Mouse (Mus musculus): Measurements from ENCODE around the gene Dnm2. TPM values are rescaled to one million over a fixed set of nuclear protein-coding genes. Genes with fewer than 3 reads are reported as not detected.
A peak's percentile ranks its signal among the peaks of the same experiment; 100 is the strongest.

Dnm2 gene
- polyA plus RNA-seq, 1 experiment: 68.6 TPM

GRCm38 (mm10) chr9:21450270-21450669 is 25.6 kb downstream of the Dnm2 start:
- TF ChIP-seq POLR2A (IDR thresholded peaks at IDR 0.05; ENCODE audit: borderline replicate concordance, insufficient read depth, low read length) (no peak), CTCF (IDR thresholded peaks at IDR 0.05; ENCODE audit: borderline replicate concordance, insufficient read depth, low read depth, low read length) (no peak)
- H3K4me1 ChIP-seq (ENCODE audit: control insufficient read depth, insufficient read depth, low read length): peaks cover 50% of the 10 kb centered on the region
- H3K4me3 ChIP-seq (replicated peaks; ENCODE audit: insufficient read depth, low read depth, low read length): no peak overlapping the region
- no peaks in the 10 kb centered on the region for H3K27me3 ChIP-seq (ENCODE audit: control insufficient read depth, insufficient read depth, low read length)
- WGBS: 80% methylated on average over 3 of the region's 3 CpGs
- DNase-seq: no peak
- H3K27ac ChIP-seq (ENCODE audit: insufficient read depth, low read length): peak overlapping the region; percentile 15; the same call in 1 of the 2 replicates

GRCm38 (mm10) chr9:21451391-21451790 is 26.7 kb downstream of the Dnm2 start:
- Histone ChIP-seq H3K4me1 (ENCODE audit: control insufficient read depth, insufficient read depth, low read length) (peaks cover 52% of the 10 kb centered on the region), H3K27ac (ENCODE audit: insufficient read depth, low read length) (no peak overlapping the region), H3K27me3 (ENCODE audit: control insufficient read depth, insufficient read depth, low read length) (no peaks in the 10 kb centered on the region), H3K4me3 (replicated peaks; ENCODE audit: insufficient read depth, low read depth, low read length) (no peak overlapping the region)
- 39% methylated on average over 8 of the region's 8 CpGs for WGBS
- DNase-seq: no peak
- TF ChIP-seq CTCF (IDR thresholded peaks at IDR 0.05; ENCODE audit: borderline replicate concordance, insufficient read depth, low read depth, low read length): no peak
- no peak for TF ChIP-seq POLR2A (IDR thresholded peaks at IDR 0.05; ENCODE audit: borderline replicate concordance, insufficient read depth, low read length)

- TF ChIP-seq CTCF (IDR thresholded peaks at IDR 0.05; ENCODE audit: borderline replicate concordance, insufficient read depth, low read depth, low read length): no peak
- TF ChIP-seq POLR2A (IDR thresholded peaks at IDR 0.05; ENCODE audit: borderline replicate concordance, insufficient read depth, low read length): no peak
- WGBS: 44% methylated on average over 8 of the region's 8 CpGs
- no peak overlapping the region for H3K27ac ChIP-seq (ENCODE audit: insufficient read depth, low read length)
- no peaks in the 10 kb centered on the region for H3K27me3 ChIP-seq (ENCODE audit: control insufficient read depth, insufficient read depth, low read length)
- H3K4me1 ChIP-seq (ENCODE audit: control insufficient read depth, insufficient read depth, low read length): peaks cover 52% of the 10 kb centered on the region
- DNase-seq: peak in 1 of 2 experiments; percentile 34
- H3K4me3 ChIP-seq (replicated peaks; ENCODE audit: insufficient read depth, low read depth, low read length): no peak overlapping the region
Observed at GRCm38 (mm10) chr9:21451870-21452269, 27.2 kb downstream of the Dnm2 start.

- Histone ChIP-seq H3K4me3 (replicated peaks; ENCODE audit: insufficient read depth, low read depth, low read length) (no peak overlapping the region), H3K27me3 (ENCODE audit: control insufficient read depth, insufficient read depth, low read length) (no peaks in the 10 kb centered on the region), H3K27ac (ENCODE audit: insufficient read depth, low read length) (peak overlapping the region; percentile 45; the same call in 1 of the 2 replicates), H3K4me1 (ENCODE audit: control insufficient read depth, insufficient read depth, low read length) (peaks cover 47% of the 10 kb centered on the region)
- WGBS: 48% methylated on average over 7 of the region's 7 CpGs
- TF ChIP-seq POLR2A (IDR thresholded peaks at IDR 0.05; ENCODE audit: borderline replicate concordance, insufficient read depth, low read length) (no peak), CTCF (IDR thresholded peaks at IDR 0.05; ENCODE audit: borderline replicate concordance, insufficient read depth, low read depth, low read length) (no peak)
- no peak for DNase-seq
Observed at GRCm38 (mm10) chr9:21453003-21453402, 28.3 kb downstream of the Dnm2 start.

- no peak for TF ChIP-seq CTCF (IDR thresholded peaks at IDR 0.05; ENCODE audit: borderline replicate concordance, insufficient read depth, low read depth, low read length)
- no peak for TF ChIP-seq POLR2A (IDR thresholded peaks at IDR 0.05; ENCODE audit: borderline replicate concordance, insufficient read depth, low read length)
- Histone ChIP-seq H3K27me3 (ENCODE audit: control insufficient read depth, insufficient read depth, low read length) (no peaks in the 10 kb centered on the region), H3K27ac (ENCODE audit: insufficient read depth, low read length) (peak overlapping the region; percentile 45; the same call in 1 of the 2 replicates), H3K4me3 (replicated peaks; ENCODE audit: insufficient read depth, low read depth, low read length) (no peak overlapping the region), H3K4me1 (ENCODE audit: control insufficient read depth, insufficient read depth, low read length) (peaks cover 44% of the 10 kb centered on the region)
- WGBS: 57% methylated on average over 2 of the region's 2 CpGs
- peak in 1 of 2 experiments; percentile 28 for DNase-seq
Observed at GRCm38 (mm10) chr9:21453459-21453858, 28.8 kb downstream of the Dnm2 start.

- H3K4me3 ChIP-seq (replicated peaks; ENCODE audit: insufficient read depth, low read depth, low read length): no peak overlapping the region
- 0 out of 2 replicates have a peak overlapping the region, but pooled peaks have one; percentile 40 for H3K27ac ChIP-seq (ENCODE audit: insufficient read depth, low read length)
- no peak for TF ChIP-seq CTCF (IDR thresholded peaks at IDR 0.05; ENCODE audit: borderline replicate concordance, insufficient read depth, low read depth, low read length)
- no peak for TF ChIP-seq POLR2A (IDR thresholded peaks at IDR 0.05; ENCODE audit: borderline replicate concordance, insufficient read depth, low read length)
- H3K4me1 ChIP-seq (ENCODE audit: control insufficient read depth, insufficient read depth, low read length): peaks cover 37% of the 10 kb centered on the region
- H3K27me3 ChIP-seq (ENCODE audit: control insufficient read depth, insufficient read depth, low read length): no peaks in the 10 kb centered on the region
- 38% methylated on average over 4 of the region's 4 CpGs for WGBS
- DNase-seq: no peak
Observed at GRCm38 (mm10) chr9:21454556-21454955, 29.8 kb downstream of the Dnm2 start.

GRCm38 (mm10) chr9:21455103-21455770 is 30.5 kb downstream of the Dnm2 start:
- no peak for DNase-seq
- 76% methylated on average over 4 of the region's 4 CpGs for WGBS
- TF ChIP-seq POLR2A (IDR thresholded peaks at IDR 0.05; ENCODE audit: borderline replicate concordance, insufficient read depth, low read length) (no peak), CTCF (IDR thresholded peaks at IDR 0.05; ENCODE audit: borderline replicate concordance, insufficient read depth, low read depth, low read length) (no peak)
- peaks cover 30% of the 10 kb centered on the region for H3K4me1 ChIP-seq (ENCODE audit: control insufficient read depth, insufficient read depth, low read length)
- no peak overlapping the region for H3K4me3 ChIP-seq (replicated peaks; ENCODE audit: insufficient read depth, low read depth, low read length)
- H3K27ac ChIP-seq (ENCODE audit: insufficient read depth, low read length): no peak overlapping the region
- no peaks in the 10 kb centered on the region for H3K27me3 ChIP-seq (ENCODE audit: control insufficient read depth, insufficient read depth, low read length)

- Histone ChIP-seq H3K4me1 (ENCODE audit: control insufficient read depth, insufficient read depth, low read length) (peaks cover 26% of the 10 kb centered on the region), H3K4me3 (replicated peaks; ENCODE audit: insufficient read depth, low read depth, low read length) (no peak overlapping the region), H3K27ac (ENCODE audit: insufficient read depth, low read length) (no peak overlapping the region), H3K27me3 (ENCODE audit: control insufficient read depth, insufficient read depth, low read length) (no peaks in the 10 kb centered on the region)
- TF ChIP-seq POLR2A (IDR thresholded peaks at IDR 0.05; ENCODE audit: borderline replicate concordance, insufficient read depth, low read length) (no peak), CTCF (IDR thresholded peaks at IDR 0.05; ENCODE audit: borderline replicate concordance, insufficient read depth, low read depth, low read length) (no peak)
- 86% methylated on average over 7 of the region's 7 CpGs for WGBS
- DNase-seq: no peak
Observed at GRCm38 (mm10) chr9:21456246-21456929, 31.7 kb downstream of the Dnm2 start.
